Mouse (Mus musculus) embryonic facial prominence, embryonic 15.5 days (tissue): ENCODE measurements around the gene Mrpl2. TPM values are rescaled to one million over a fixed set of nuclear protein-coding genes. Genes with fewer than 3 reads are reported as not detected.

Experiments used
- ATAC-seq: fragments of 200-750 bp; cut with Nextera tagmentation; 2 replicates; pipeline ENCODE4 v1.8.0; 2017; ENCODE audit warnings: low read depth, moderate TSS enrichment; ENCODE audit not compliant: insufficient number of reproducible peaks, low FRiP score, low TSS enrichment
- H3K27ac ChIP-seq: fragments of 300-500 bp; sonication (generic); replicated peaks from 2 replicates; pipeline ENCODE4 v1.5.1; 2015; ENCODE audit warnings: mild to moderate bottlenecking, inconsistent platforms
- H3K27me3 ChIP-seq: fragments of 300-500 bp; sonication (generic); 2 replicates; pipeline ENCODE4 v1.6.1; 2015; ENCODE audit warnings: inconsistent platforms
- H3K36me3 ChIP-seq: fragments of 300-500 bp; sonication (generic); 2 replicates; pipeline ENCODE4 v1.6.1; 2015; ENCODE audit warnings: mild to moderate bottlenecking, inconsistent platforms
- H3K4me1 ChIP-seq: fragments of 300-500 bp; sonication (generic); 2 replicates; pipeline ENCODE4 v1.6.1; 2015; ENCODE audit warnings: inconsistent platforms
- H3K4me2 ChIP-seq: fragments of 300-500 bp; sonication (generic); replicated peaks from 2 replicates; pipeline ENCODE4 v1.6.1; 2015; ENCODE audit warnings: mild to moderate bottlenecking, inconsistent platforms
- H3K4me3 ChIP-seq: fragments of 300-500 bp; sonication (generic); replicated peaks from 2 replicates; pipeline ENCODE4 v1.5.1; 2015; ENCODE audit warnings: mild to moderate bottlenecking, inconsistent platforms
- H3K9ac ChIP-seq: fragments of 300-500 bp; sonication (generic); 2 replicates; pipeline ENCODE4 v1.6.1; 2015; ENCODE audit warnings: inconsistent platforms
- H3K9me3 ChIP-seq: fragments of 300-500 bp; sonication (generic); replicated peaks from 2 replicates; pipeline ENCODE4 v1.6.1; 2016; ENCODE audit warnings: inconsistent platforms
- WGBS: fragments of 180-500 bp; shearing (Covaris S2); methylation state at CpG from one replicate; pipeline ENCODE4 v1.1.7; 2015; 5-methylcytosine and 5-hydroxymethylcytosine counted together
- polyA plus RNA-seq: library from polyadenylated mRNA; unstranded; fragments of >200 nt; fragmentation: Nextera tagmentation; extraction: Ambion mirVana; gene quantifications from 2 replicates; pipeline ENCODE4 v1.2.1, GENCODE M21; 2015

The Mrpl2 gene
- polyA plus RNA-seq, 1 experiment from 2014 or later = 95.8 TPM

GRCm38 (mm10) chr17:46685913-46686312 lies 39.9 kb downstream of the Mrpl2 start:
- 87% methylated on average over 6 of the region's 6 CpGs for WGBS
- Histone ChIP-seq H3K27ac (no peak overlapping the region), H3K4me3 (no peak overlapping the region), H3K9me3 (no peaks in the 10 kb centered on the region), H3K4me1 (peaks cover 9% of the 10 kb centered on the region), H3K27me3 (no peaks in the 10 kb centered on the region), H3K9ac (no peak overlapping the region), H3K4me2 (no peak overlapping the region), H3K36me3 (peaks cover 58% of the 10 kb centered on the region)
- no peak for ATAC-seq

- Histone ChIP-seq H3K4me3 (no peak overlapping the region), H3K9ac (no peak overlapping the region), H3K4me1 (no peaks in the 10 kb centered on the region), H3K9me3 (no peaks in the 10 kb centered on the region), H3K27me3 (no peaks in the 10 kb centered on the region), H3K27ac (no peak overlapping the region), H3K4me2 (no peak overlapping the region), H3K36me3 (peaks cover 39% of the 10 kb centered on the region)
- no peak for ATAC-seq
- WGBS = 93% methylated on average over 12 of the region's 12 CpGs
Measured at GRCm38 (mm10) chr17:46690665-46691064, 44.6 kb downstream of the Mrpl2 start.

GRCm38 (mm10) chr17:46691390-46691789 lies 45.4 kb downstream of the Mrpl2 start:
- no peaks in the 10 kb centered on the region for H3K4me1 ChIP-seq
- no peak overlapping the region for H3K4me2 ChIP-seq
- no peaks in the 10 kb centered on the region for H3K9me3 ChIP-seq
- ATAC-seq = no peak
- WGBS = 81% methylated on average over 2 of the region's 2 CpGs
- H3K27ac ChIP-seq = no peak overlapping the region
- H3K27me3 ChIP-seq = no peaks in the 10 kb centered on the region
- H3K36me3 ChIP-seq = peaks cover 37% of the 10 kb centered on the region
- H3K9ac ChIP-seq = no peak overlapping the region
- no peak overlapping the region for H3K4me3 ChIP-seq

- Histone ChIP-seq H3K36me3 (peaks cover 34% of the 10 kb centered on the region), H3K4me1 (no peaks in the 10 kb centered on the region), H3K9me3 (no peaks in the 10 kb centered on the region), H3K4me3 (no peak overlapping the region), H3K27ac (no peak overlapping the region), H3K27me3 (no peaks in the 10 kb centered on the region), H3K4me2 (no peak overlapping the region), H3K9ac (no peak overlapping the region)
- WGBS = 95% methylated on average over 1 of the region's 1 CpGs
- no peak for ATAC-seq
Measured at GRCm38 (mm10) chr17:46694517-46695063, 48.6 kb downstream of the Mrpl2 start.

GRCm38 (mm10) chr17:46698515-46698914 lies 52.5 kb downstream of the Mrpl2 start:
- no peak overlapping the region for H3K27ac ChIP-seq
- H3K9me3 ChIP-seq = no peaks in the 10 kb centered on the region
- peaks cover 25% of the 10 kb centered on the region for H3K4me1 ChIP-seq
- H3K9ac ChIP-seq = no peak overlapping the region
- WGBS = 82% methylated on average over 6 of the region's 6 CpGs
- no peak overlapping the region for H3K4me3 ChIP-seq
- ATAC-seq = no peak
- no peaks in the 10 kb centered on the region for H3K27me3 ChIP-seq
- H3K4me2 ChIP-seq = no peak overlapping the region
- peaks cover 25% of the 10 kb centered on the region; the same call in 1 of the 2 replicates for H3K36me3 ChIP-seq

GRCm38 (mm10) chr17:46699245-46699644 lies 53.2 kb downstream of the Mrpl2 start:
- Histone ChIP-seq H3K9me3 (no peaks in the 10 kb centered on the region), H3K36me3 (peaks cover 25% of the 10 kb centered on the region; the same call in 1 of the 2 replicates), H3K27ac (no peak overlapping the region), H3K4me2 (no peak overlapping the region), H3K27me3 (no peaks in the 10 kb centered on the region), H3K4me3 (no peak overlapping the region), H3K4me1 (peaks cover 31% of the 10 kb centered on the region), H3K9ac (no peak overlapping the region)
- WGBS = 80% methylated on average over 5 of the region's 5 CpGs
- no peak for ATAC-seq

Other genes starting within 250 kb of the Mrpl2 start
- 3.5 and 3.6 TPM in 2 replicates for gene Crip3, start 217.3 kb upstream of the Mrpl2 start, polyA plus RNA-seq
- gene Slc22a7, start 207.8 kb upstream of the Mrpl2 start, polyA plus RNA-seq = 0.15 TPM in 1 of 2 replicates, not detected in the other
- 0.15 and 0.18 TPM in 2 replicates for gene Ttbk1, start 158.6 kb upstream of the Mrpl2 start, polyA plus RNA-seq
- 40.4 and 41.0 TPM in 2 replicates for gene Dnph1, start 149.5 kb upstream of the Mrpl2 start, polyA plus RNA-seq
- gene Cul9, start 99.8 kb upstream of the Mrpl2 start, polyA plus RNA-seq = 7.1 and 10.6 TPM in 2 replicates
- gene Srf, start 90.1 kb upstream of the Mrpl2 start, polyA plus RNA-seq = 8.6 and 8.8 TPM in 2 replicates
- gene Ptk7, start 16.7 kb upstream of the Mrpl2 start, polyA plus RNA-seq = 156 and 161 TPM in 2 replicates
- 23.4 and 24.5 TPM in 2 replicates for gene Klc4, start 207 bp upstream of the Mrpl2 start, polyA plus RNA-seq
- gene Cul7, start 4.1 kb downstream of the Mrpl2 start, polyA plus RNA-seq = 64.0 and 64.1 TPM in 2 replicates
- gene Rrp36, start 28.1 kb downstream of the Mrpl2 start, polyA plus RNA-seq = 61.9 and 64.9 TPM in 2 replicates
- gene Mea1, start 32.6 kb downstream of the Mrpl2 start, polyA plus RNA-seq = 150 and 161 TPM in 2 replicates
- gene Klhdc3, start 34.7 kb downstream of the Mrpl2 start, polyA plus RNA-seq = 129 and 134 TPM in 2 replicates
- 91.7 and 93.2 TPM in 2 replicates for gene Ppp2r5d, start 58.9 kb downstream of the Mrpl2 start, polyA plus RNA-seq
- 32.4 and 35.6 TPM in 2 replicates for gene Pex6, start 65.2 kb downstream of the Mrpl2 start, polyA plus RNA-seq
- 2.0 and 2.1 TPM in 2 replicates for gene Gnmt, start 82.9 kb downstream of the Mrpl2 start, polyA plus RNA-seq
- 74.2 and 78.2 TPM in 2 replicates for gene Cnpy3, start 106.0 kb downstream of the Mrpl2 start, polyA plus RNA-seq
- 0.41 and 0.47 TPM in 2 replicates for gene Ptcra, start 117.5 kb downstream of the Mrpl2 start, polyA plus RNA-seq
- gene 2310039H08Rik, start 126.4 kb downstream of the Mrpl2 start, polyA plus RNA-seq = 82.4 and 84.0 TPM in 2 replicates
- gene Rpl7l1, start 136.4 kb downstream of the Mrpl2 start, polyA plus RNA-seq = 136 and 145 TPM in 2 replicates
- 4.5 and 5.3 TPM in 2 replicates for gene Bicral, start 212.3 kb downstream of the Mrpl2 start, polyA plus RNA-seq
- gene Tbcc, start 244.5 kb downstream of the Mrpl2 start, polyA plus RNA-seq = 59.7 and 62.7 TPM in 2 replicates